Mouse (Mus musculus): ENCODE measurements around the gene Thap7. TPM values are rescaled to one million over a fixed set of nuclear protein-coding genes. Genes with fewer than 3 reads are reported as not detected.

Gene Thap7
- polyA plus RNA-seq, 1 experiment from 2014 or later = 60.5 TPM

DNA sequence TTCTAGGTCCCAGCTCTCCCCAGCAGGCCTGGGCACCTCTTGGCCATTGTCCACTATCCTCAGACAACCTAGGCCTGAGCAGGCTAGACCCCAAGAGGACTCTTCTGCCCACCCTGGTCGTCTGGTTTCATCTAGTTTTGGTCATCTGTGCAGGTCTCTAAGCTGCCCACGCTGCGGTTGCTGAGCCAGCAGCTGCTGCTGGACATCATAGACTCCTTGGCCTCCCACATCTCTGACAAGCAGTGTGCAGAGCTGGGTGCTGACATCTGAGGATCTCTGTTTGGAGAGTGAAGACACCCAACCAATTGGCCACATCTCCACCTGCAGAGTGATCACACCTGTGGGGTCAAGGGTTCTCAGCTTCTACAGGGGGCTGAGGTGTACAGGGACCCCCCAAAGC lies 5.4 kb downstream of the Thap7 start:
- Histone ChIP-seq H3K4me2 (replicated peaks; ENCODE audit: low read depth, low read length) (no peak overlapping the region), H3K36me3 (ENCODE audit: control insufficient read depth, insufficient read depth, low read length) (peaks cover 77% of the 10 kb centered on the region), H3K27ac (ENCODE audit: low read length) (no peak overlapping the region), H3K4me3 (ENCODE audit: low read depth, low read length) (no peak overlapping the region), H3K4me1 (ENCODE audit: control insufficient read depth, insufficient read depth, low read length) (peaks cover 6% of the 10 kb centered on the region), H3K9me3 (ENCODE audit: control insufficient read depth, low read depth, low read length) (no peaks in the 10 kb centered on the region), H3K27me3 (ENCODE audit: control insufficient read depth, insufficient read depth, low read length) (no peaks in the 10 kb centered on the region), H3K9ac (replicated peaks; ENCODE audit: low read depth, low read length) (no peak overlapping the region)
- ATAC-seq (ENCODE audit: insufficient number of reproducible peaks, insufficient read depth, low FRiP score, low read depth) = no peak
- WGBS = 79% methylated on average over 3 of the region's 3 CpGs

DNA sequence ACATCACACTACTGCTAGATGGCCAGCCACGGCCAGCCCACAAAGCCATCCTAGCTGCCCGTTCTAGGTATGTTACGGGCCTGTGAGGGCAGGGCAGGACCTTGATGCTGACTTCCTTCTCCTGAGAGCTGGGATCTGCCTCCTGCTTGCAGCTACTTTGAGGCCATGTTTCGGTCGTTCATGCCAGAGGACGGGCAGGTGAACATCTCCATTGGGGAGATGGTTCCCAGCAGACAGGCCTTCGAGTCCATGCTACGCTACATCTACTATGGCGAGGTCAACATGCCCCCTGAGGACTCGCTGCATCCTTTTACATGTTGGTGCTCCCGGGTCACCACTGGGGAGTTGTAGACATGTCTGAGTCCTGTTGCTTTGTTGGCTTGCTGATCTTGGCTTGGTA lies 6.8 kb downstream of the Thap7 start:
- Histone ChIP-seq H3K4me3 (ENCODE audit: low read depth, low read length) (no peak overlapping the region), H3K36me3 (ENCODE audit: control insufficient read depth, insufficient read depth, low read length) (peaks cover 91% of the 10 kb centered on the region), H3K4me2 (replicated peaks; ENCODE audit: low read depth, low read length) (no peak overlapping the region), H3K9me3 (ENCODE audit: control insufficient read depth, low read depth, low read length) (no peaks in the 10 kb centered on the region), H3K4me1 (ENCODE audit: control insufficient read depth, insufficient read depth, low read length) (no peaks in the 10 kb centered on the region), H3K9ac (replicated peaks; ENCODE audit: low read depth, low read length) (no peak overlapping the region), H3K27me3 (ENCODE audit: control insufficient read depth, insufficient read depth, low read length) (no peaks in the 10 kb centered on the region), H3K27ac (ENCODE audit: low read length) (no peak overlapping the region)
- WGBS = 90% methylated on average over 11 of the region's 11 CpGs
- ATAC-seq (ENCODE audit: insufficient number of reproducible peaks, insufficient read depth, low FRiP score, low read depth) = no peak

DNA sequence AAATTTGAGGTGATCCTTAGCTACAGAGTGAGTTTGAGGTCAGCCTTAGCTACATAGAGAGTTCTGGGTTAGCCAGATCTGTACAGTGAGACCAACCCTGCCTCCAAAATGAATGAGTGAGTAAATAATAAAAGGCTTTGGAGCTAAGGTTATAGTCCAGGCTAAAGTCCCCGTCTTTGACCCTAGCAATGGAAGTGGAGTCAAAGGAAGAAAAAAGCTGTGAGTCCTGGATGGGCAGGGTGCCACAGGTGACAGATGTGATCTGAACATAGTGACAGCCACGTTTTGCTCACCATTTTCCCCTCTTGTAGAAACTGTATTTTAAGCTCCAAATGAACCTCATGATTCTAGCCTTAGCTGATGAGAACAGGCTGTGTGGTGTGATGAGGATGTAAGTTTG lies 12.0 kb downstream of the Thap7 start:
- no peaks in the 10 kb centered on the region for H3K27me3 ChIP-seq (ENCODE audit: control insufficient read depth, insufficient read depth, low read length)
- H3K4me2 ChIP-seq (replicated peaks; ENCODE audit: low read depth, low read length) = no peak overlapping the region
- ATAC-seq (ENCODE audit: insufficient number of reproducible peaks, insufficient read depth, low FRiP score, low read depth) = no peak
- H3K36me3 ChIP-seq (ENCODE audit: control insufficient read depth, insufficient read depth, low read length) = peaks cover 80% of the 10 kb centered on the region
- WGBS = 80% methylated on average over 2 of the region's 2 CpGs
- no peaks in the 10 kb centered on the region for H3K9me3 ChIP-seq (ENCODE audit: control insufficient read depth, low read depth, low read length)
- H3K27ac ChIP-seq (ENCODE audit: low read length) = no peak overlapping the region
- no peak overlapping the region for H3K9ac ChIP-seq (replicated peaks; ENCODE audit: low read depth, low read length)
- H3K4me1 ChIP-seq (ENCODE audit: control insufficient read depth, insufficient read depth, low read length) = no peaks in the 10 kb centered on the region
- H3K4me3 ChIP-seq (ENCODE audit: low read depth, low read length) = no peak overlapping the region

DNA sequence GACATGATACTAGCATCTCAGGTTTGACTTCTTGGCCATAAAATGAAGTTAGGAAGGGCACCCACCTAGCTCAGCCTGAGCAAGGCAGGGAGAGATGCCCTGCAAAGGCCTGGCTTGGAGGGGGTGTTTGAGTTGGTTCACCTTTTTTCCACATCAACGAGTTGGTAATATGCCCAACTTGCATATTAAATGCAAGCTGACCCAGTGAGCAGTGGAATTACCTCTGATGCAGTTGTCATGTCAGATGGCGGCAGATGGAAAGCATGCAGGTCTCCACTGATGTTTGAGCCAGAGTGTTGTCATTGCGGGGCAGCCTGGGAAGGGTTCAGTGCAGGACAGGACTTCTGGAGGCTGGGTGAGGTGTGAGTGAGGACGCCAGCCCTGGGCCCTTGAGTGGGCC lies 19.5 kb downstream of the Thap7 start:
- H3K9ac ChIP-seq (replicated peaks; ENCODE audit: low read depth, low read length) = no peak overlapping the region

DNA sequence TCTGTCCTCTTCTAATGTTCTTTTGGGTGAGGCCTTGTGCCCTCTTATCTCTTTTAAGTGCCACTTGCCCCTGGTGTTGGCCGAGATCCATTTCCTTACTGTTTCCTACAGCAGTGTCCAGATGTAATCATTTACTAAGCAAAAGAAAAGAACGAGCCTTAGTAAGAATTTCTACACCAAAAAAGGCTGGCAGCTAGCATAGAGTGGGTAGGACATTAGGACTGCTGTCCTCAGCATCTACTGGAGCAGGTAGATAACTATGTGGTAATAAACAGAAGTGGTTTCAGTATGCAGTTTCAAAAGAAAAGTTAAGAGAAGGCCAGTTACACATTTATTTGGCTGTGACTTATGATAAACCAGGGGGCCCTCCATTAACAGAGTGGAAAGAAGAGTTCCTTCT lies 20.2 kb downstream of the Thap7 start:
- no peak overlapping the region for H3K9ac ChIP-seq (replicated peaks; ENCODE audit: low read depth, low read length)
- H3K27me3 ChIP-seq (ENCODE audit: control insufficient read depth, insufficient read depth, low read length) = no peaks in the 10 kb centered on the region
- H3K4me3 ChIP-seq (ENCODE audit: low read depth, low read length) = no peak overlapping the region
- H3K27ac ChIP-seq (ENCODE audit: low read length) = no peak overlapping the region
- peaks cover 12% of the 10 kb centered on the region; the same call in 1 of the 2 replicates for H3K4me1 ChIP-seq (ENCODE audit: control insufficient read depth, insufficient read depth, low read length)
- H3K9me3 ChIP-seq (ENCODE audit: control insufficient read depth, low read depth, low read length) = no peaks in the 10 kb centered on the region
- H3K36me3 ChIP-seq (ENCODE audit: control insufficient read depth, insufficient read depth, low read length) = peaks cover 32% of the 10 kb centered on the region
- no peak overlapping the region for H3K4me2 ChIP-seq (replicated peaks; ENCODE audit: low read depth, low read length)
- no peak for ATAC-seq (ENCODE audit: insufficient number of reproducible peaks, insufficient read depth, low FRiP score, low read depth)
- 78% methylated on average over 2 of the region's 2 CpGs for WGBS

More for the DNA sequence above, 19.5 kb downstream of the Thap7 start:
- no peak overlapping the region for H3K4me3 ChIP-seq (ENCODE audit: low read depth, low read length)
- no peaks in the 10 kb centered on the region for H3K9me3 ChIP-seq (ENCODE audit: control insufficient read depth, low read depth, low read length)
- H3K4me2 ChIP-seq (replicated peaks; ENCODE audit: low read depth, low read length) = no peak overlapping the region
- H3K27me3 ChIP-seq (ENCODE audit: control insufficient read depth, insufficient read depth, low read length) = no peaks in the 10 kb centered on the region
- H3K36me3 ChIP-seq (ENCODE audit: control insufficient read depth, insufficient read depth, low read length) = peaks cover 38% of the 10 kb centered on the region
- no peak for ATAC-seq (ENCODE audit: insufficient number of reproducible peaks, insufficient read depth, low FRiP score, low read depth)
- no peak overlapping the region for H3K27ac ChIP-seq (ENCODE audit: low read length)
- 95% methylated on average over 4 of the region's 4 CpGs for WGBS
- peaks cover 12% of the 10 kb centered on the region; the same call in 1 of the 2 replicates for H3K4me1 ChIP-seq (ENCODE audit: control insufficient read depth, insufficient read depth, low read length)

DNA sequence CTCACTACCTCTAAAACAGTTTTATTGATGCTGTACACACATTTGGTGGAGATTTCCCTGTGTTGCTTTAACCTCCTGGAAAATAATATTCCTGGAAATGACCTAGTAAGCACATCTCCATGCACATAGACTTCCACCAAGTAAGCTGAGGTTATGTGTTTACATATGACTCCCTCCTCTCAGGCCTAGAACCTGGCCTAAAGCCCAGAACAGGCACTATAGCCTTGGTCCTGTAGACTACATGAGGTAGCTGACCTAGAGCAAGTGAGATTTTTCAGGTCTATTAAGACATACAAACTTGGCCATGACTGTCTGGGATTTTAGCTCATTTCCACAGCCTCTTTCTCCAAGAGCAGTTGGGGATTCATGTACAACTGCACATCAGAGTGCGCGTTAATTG lies 20.8 kb downstream of the Thap7 start:
- Histone ChIP-seq H3K36me3 (ENCODE audit: control insufficient read depth, insufficient read depth, low read length) (peaks cover 28% of the 10 kb centered on the region), H3K4me1 (ENCODE audit: control insufficient read depth, insufficient read depth, low read length) (peaks cover 12% of the 10 kb centered on the region; the same call in 1 of the 2 replicates), H3K27me3 (ENCODE audit: control insufficient read depth, insufficient read depth, low read length) (no peaks in the 10 kb centered on the region), H3K9ac (replicated peaks; ENCODE audit: low read depth, low read length) (0 out of 2 replicates have a peak overlapping the region, but pooled peaks have one; percentile 56), H3K4me3 (ENCODE audit: low read depth, low read length) (peak overlapping the region; percentile 78; the same call in 1 of the 2 replicates), H3K9me3 (ENCODE audit: control insufficient read depth, low read depth, low read length) (no peaks in the 10 kb centered on the region), H3K27ac (ENCODE audit: low read length) (no peak overlapping the region), H3K4me2 (replicated peaks; ENCODE audit: low read depth, low read length) (peak overlapping the region; percentile 72)
- ATAC-seq (ENCODE audit: insufficient number of reproducible peaks, insufficient read depth, low FRiP score, low read depth) = no peak
- 96% methylated on average over 2 of the region's 2 CpGs for WGBS

DNA sequence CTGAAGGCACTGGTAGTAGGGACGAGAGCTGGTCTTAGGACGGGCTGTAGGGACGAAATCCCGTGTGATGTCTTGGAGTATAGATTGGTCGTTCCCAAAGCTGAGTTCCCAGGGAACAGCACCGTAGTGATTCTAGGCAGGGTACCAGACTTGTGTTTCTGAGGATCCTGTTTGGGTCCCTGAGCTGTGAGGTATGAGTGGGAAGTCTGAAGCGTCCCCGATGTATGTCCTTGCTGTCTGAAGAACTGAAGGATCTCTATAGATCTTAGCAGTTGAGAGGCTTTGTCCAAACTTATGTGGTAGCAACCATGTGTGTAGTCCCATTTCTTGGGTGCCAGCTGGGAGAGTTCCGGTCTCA lies 21.7 kb downstream of the Thap7 start:
- no peak for ATAC-seq (ENCODE audit: insufficient number of reproducible peaks, insufficient read depth, low FRiP score, low read depth)
- Histone ChIP-seq H3K4me1 (ENCODE audit: control insufficient read depth, insufficient read depth, low read length) (peaks cover 12% of the 10 kb centered on the region; the same call in 1 of the 2 replicates), H3K4me3 (ENCODE audit: low read depth, low read length) (peak overlapping the region; percentile 78), H3K4me2 (replicated peaks; ENCODE audit: low read depth, low read length) (peak overlapping the region; percentile 72), H3K36me3 (ENCODE audit: control insufficient read depth, insufficient read depth, low read length) (peaks cover 28% of the 10 kb centered on the region), H3K9me3 (ENCODE audit: control insufficient read depth, low read depth, low read length) (no peaks in the 10 kb centered on the region), H3K27me3 (ENCODE audit: control insufficient read depth, insufficient read depth, low read length) (no peaks in the 10 kb centered on the region), H3K9ac (replicated peaks; ENCODE audit: low read depth, low read length) (peak overlapping the region; percentile 56), H3K27ac (ENCODE audit: low read length) (no peak overlapping the region)
- 8% methylated on average over 9 of the region's 9 CpGs for WGBS

DNA sequence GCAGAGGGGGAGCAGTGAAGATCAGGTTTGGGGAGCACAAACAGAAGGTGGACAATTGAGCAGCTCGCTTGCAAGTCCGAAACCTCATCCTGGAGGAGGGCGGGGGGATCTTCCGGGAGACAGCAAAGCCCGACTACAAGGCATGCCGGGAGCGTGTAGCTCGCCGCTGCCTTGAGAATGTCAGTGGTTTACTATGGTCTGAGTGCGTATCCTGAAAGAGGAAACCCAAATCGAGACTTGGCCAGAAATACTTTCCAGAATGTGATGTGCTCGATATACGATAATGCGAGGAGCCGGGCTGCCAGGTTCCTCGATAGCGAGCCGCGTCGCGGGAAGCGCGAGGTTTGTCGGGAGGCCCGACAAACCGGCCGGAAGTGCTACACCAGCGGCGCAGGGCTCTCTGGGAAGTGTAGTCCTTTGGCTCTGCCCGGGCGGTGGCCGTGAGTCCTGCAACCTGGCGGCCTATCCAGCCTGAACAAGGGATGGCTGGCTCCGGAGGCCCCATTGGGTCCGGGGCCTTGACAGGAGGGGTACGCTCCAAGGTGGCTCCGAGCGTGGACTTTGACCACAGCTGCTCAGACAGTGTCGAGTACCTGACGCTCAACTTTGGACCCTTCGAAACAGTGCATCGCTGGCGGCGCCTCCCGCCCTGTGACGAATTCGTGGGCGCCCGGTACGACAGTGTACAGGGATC lies 22.2 kb downstream of the Thap7 start, which contains the start of gene Lztr1:
TSS of gene Lztr1 (plus strand) at position 143 of the 694 bp plus-strand sequence.
- H3K4me3 ChIP-seq (ENCODE audit: low read depth, low read length) = peak within 1 kb of the TSS; percentile 78
- peak within 1 kb of the TSS; percentile 56 for H3K9ac ChIP-seq (replicated peaks; ENCODE audit: low read depth, low read length)
- H3K36me3 ChIP-seq (ENCODE audit: control insufficient read depth, insufficient read depth, low read length) = peaks cover 24% of the 10 kb centered on the region
- peak; percentile 96 for ATAC-seq (ENCODE audit: insufficient number of reproducible peaks, insufficient read depth, low FRiP score, low read depth)
- peaks cover 12% of the 10 kb centered on the region; the same call in 1 of the 2 replicates for H3K4me1 ChIP-seq (ENCODE audit: control insufficient read depth, insufficient read depth, low read length)
- WGBS = under 1% methylated on average over 50 of the region's 50 CpGs
- H3K4me2 ChIP-seq (replicated peaks; ENCODE audit: low read depth, low read length) = peak within 1 kb of the TSS; percentile 72
- H3K27ac ChIP-seq (ENCODE audit: low read length) = peak within 1 kb of the TSS; percentile 94
- no peaks in the 10 kb centered on the region for H3K9me3 ChIP-seq (ENCODE audit: control insufficient read depth, low read depth, low read length)
- H3K27me3 ChIP-seq (ENCODE audit: control insufficient read depth, insufficient read depth, low read length) = no peaks in the 10 kb centered on the region

Data from stomach, embryonic 14.5 days (tissue).